Mouse (Mus musculus): ENCODE data around the gene Mlycd. TPM values are rescaled to one million over a fixed set of nuclear protein-coding genes. Genes with fewer than 3 reads are reported as not detected.

The Mlycd gene
- 22.4 and 36.1 TPM in 2 replicates for polyA plus RNA-seq (2015; fragmentation: Nextera tagmentation; extraction: Ambion mirVana)

DNA sequence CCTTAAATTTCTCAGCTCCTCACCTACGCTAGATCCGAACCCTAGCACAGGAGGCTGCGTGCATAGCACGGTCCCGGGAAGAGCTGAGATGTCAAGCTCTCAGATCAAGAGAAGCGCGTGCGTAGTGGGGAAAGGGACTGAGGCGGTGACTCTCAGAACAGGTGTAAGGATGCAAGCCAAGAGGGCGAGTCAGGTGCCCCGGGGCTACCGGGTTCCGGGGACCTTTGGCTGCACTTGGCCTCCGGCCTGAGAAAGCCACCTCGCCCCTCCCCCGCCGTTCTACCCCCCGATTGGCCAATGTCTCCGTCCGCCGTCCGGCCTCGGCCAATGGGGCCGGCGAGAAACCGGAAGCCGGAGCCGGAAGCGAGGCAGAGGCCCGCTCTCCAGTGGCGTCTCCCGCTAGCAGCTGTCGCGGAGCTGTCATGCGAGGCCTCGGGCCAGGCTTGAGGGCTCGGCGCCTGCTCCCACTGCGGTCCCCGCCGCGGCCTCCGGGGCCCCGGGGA, at the start of gene Mlycd:
Gene Mlycd (plus strand): TSS at position 355 of the 503 bp plus-strand sequence.

DNA sequence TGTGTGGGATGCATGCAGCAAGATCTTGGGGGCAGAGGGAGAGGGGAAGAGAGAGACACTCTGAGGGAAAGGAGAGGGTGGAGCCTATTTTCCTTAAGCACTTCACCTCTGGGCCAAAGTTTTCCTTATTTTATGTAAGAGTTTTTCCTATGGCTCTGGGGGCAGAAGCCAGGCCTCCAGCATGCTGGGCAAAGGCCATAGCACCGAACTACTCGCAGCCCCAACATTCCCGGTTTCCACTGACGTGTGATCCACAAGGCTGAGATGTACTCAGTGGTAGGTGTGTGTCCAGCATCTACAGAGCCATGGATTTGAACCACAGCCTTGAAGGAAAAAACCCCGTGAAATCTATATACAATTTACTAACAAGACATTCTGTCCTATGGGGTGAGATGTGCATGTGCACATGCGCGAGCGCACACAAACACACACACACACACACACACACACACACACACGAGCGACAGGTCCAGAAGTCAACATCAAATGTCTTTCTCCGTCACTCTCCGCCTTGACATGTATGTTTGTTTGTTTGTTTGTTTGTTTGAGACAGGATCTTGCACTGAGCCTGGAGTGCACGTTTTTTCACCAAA, 39.0 kb downstream of the Mlycd start, which contains the start of gene Osgin1:
Gene Osgin1 (plus strand): TSS at position 543 of the 593 bp plus-strand sequence.

DNA sequence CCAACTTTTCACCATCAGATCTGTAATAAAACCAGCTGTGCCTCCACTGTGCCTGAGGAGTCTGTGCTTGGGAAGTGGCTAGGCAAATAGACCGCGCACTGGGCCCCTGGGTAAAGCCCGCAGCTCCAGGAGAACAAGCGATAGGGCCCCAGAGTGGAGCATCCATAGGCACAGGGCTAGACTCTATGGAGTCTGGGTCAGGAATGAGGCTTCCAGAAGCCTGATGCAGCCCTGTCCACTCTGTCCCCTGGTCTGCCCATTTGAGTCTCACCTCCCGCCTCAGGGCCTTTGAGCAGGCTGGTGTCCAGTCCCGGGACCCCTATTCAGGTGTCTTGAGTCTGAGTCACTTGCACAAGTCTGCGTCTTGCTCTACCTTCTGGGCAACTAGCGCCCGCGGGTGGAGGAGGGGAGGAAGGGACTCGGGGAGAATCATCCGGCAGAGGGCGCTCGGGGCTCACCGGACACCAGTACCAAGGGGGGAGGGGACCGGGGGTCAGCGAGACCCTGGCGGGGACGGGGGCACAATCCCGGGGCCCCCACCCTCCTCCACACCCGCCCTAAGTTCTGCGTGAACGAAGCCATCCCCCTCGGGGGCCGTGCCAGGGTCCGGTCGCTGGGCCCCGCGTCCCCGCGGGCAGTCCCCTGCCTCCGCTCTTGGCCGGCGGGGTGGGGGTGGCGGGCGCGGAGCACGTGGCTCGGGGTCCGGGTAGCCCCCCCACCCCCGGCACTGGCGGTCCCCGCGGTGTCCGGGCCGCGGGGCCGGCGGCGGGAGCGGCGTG, 51.7 kb downstream of the Mlycd start, which contains the start of gene Necab2:
Gene Necab2 (plus strand): TSS at position 509 of the 779 bp plus-strand sequence.

Other genes starting within 250 kb of the Mlycd start
- gene Hsbp1, start 50.4 kb upstream of the Mlycd start, polyA plus RNA-seq (2015; fragmentation: Nextera tagmentation; extraction: Ambion mirVana) = 382 and 386 TPM in 2 replicates
- gene Osgin1, start 39.2 kb downstream of the Mlycd start, polyA plus RNA-seq (2015; fragmentation: Nextera tagmentation; extraction: Ambion mirVana) = 17.6 and 43.7 TPM in 2 replicates
- gene Necab2, start 51.8 kb downstream of the Mlycd start, polyA plus RNA-seq (2015; fragmentation: Nextera tagmentation; extraction: Ambion mirVana) = 3.4 and 10.8 TPM in 2 replicates
- 0.14 and 0.19 TPM in 2 replicates for gene Slc38a8, start 106.8 kb downstream of the Mlycd start, polyA plus RNA-seq (2015; fragmentation: Nextera tagmentation; extraction: Ambion mirVana)
- gene Mbtps1, start 163.9 kb downstream of the Mlycd start, polyA plus RNA-seq (2015; fragmentation: Nextera tagmentation; extraction: Ambion mirVana) = 54.4 and 67.3 TPM in 2 replicates
- 28.0 and 28.8 TPM in 2 replicates for gene Hsdl1, start 180.3 kb downstream of the Mlycd start, polyA plus RNA-seq (2015; fragmentation: Nextera tagmentation; extraction: Ambion mirVana)
- gene Dnaaf1, start 180.4 kb downstream of the Mlycd start, polyA plus RNA-seq (2015; fragmentation: Nextera tagmentation; extraction: Ambion mirVana) = not detected in 2 replicates
- 4.7 and 6.8 TPM in 2 replicates for gene Taf1c, start 210.3 kb downstream of the Mlycd start, polyA plus RNA-seq (2015; fragmentation: Nextera tagmentation; extraction: Ambion mirVana)
- gene Adad2, start 217.9 kb downstream of the Mlycd start, polyA plus RNA-seq (2015; fragmentation: Nextera tagmentation; extraction: Ambion mirVana) = not detected in 2 replicates
- gene Kcng4, start 240.8 kb downstream of the Mlycd start, polyA plus RNA-seq (2015; fragmentation: Nextera tagmentation; extraction: Ambion mirVana) = 0.72 and 0.85 TPM in 2 replicates